Mouse (Mus musculus) brown adipose tissue, adult 24 weeks (tissue): ENCODE data around the gene Aif1l. TPM values are rescaled to one million over a fixed set of nuclear protein-coding genes. Genes with fewer than 3 reads are reported as not detected.

Experiments used
- H3K27ac ChIP-seq: fragments of 200-500 bp; replicated peaks from 2 replicates; pipeline ENCODE4 v1.5.1; 2012; ENCODE audit warnings: low read depth, mild to moderate bottlenecking, low read length
- H3K4me1 ChIP-seq: fragments of 200-500 bp; 2 replicates; pipeline ENCODE4 v1.6.1; 2012; ENCODE audit warnings: low read length, mixed read lengths; ENCODE audit not compliant: control insufficient read depth, insufficient read depth, insufficient read length
- H3K4me3 ChIP-seq: fragments of 200-500 bp; 2 replicates; pipeline ENCODE4 v1.5.1; 2012; ENCODE audit warnings: low read depth, mild to moderate bottlenecking, low read length, moderate library complexity; ENCODE audit not compliant: insufficient read depth
- polyA plus RNA-seq: library from polyadenylated mRNA; stranded (reverse); fragments of >200 nt; gene quantifications from 2 replicates; pipeline ENCODE4 v1.2.4, GENCODE M21; 2012; ENCODE audit not compliant: missing spikeins, insufficient read depth, insufficient read length

The Aif1l gene
- polyA plus RNA-seq, 1 experiment = 4.4 TPM

GRCm38 (mm10) chr2:31962501-31963224 lies 12.7 kb downstream of the Aif1l start:
- Histone ChIP-seq H3K27ac (no peak overlapping the region), H3K4me1 (no peaks in the 10 kb centered on the region)

DNA sequence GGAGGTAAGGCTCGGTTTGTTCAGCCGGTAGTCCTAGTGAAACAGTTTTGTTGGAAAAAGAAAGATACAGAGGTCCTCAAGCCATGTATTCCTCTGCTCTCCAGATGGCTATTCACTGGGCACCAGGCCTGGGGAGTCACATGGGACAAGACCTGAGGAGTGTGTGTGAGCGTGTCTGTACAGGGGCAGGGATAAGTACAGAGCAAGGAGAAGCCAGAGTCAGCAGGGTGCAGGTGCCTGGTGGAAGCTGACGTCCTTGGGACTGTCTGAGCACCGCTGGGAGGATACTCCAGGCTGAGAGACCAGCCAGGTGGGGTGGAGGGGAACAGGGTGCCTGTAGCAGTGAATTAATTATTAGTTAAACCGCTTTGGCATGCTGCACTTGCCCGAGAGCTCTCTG lies 13.6 kb downstream of the Aif1l start:
- Histone ChIP-seq H3K4me1 (no peaks in the 10 kb centered on the region), H3K27ac (no peak overlapping the region), H3K4me3 (no peak overlapping the region)

More at GRCm38 (mm10) chr2:31962501-31963224, 12.7 kb downstream of the Aif1l start:
- no peak overlapping the region for H3K4me3 ChIP-seq

DNA sequence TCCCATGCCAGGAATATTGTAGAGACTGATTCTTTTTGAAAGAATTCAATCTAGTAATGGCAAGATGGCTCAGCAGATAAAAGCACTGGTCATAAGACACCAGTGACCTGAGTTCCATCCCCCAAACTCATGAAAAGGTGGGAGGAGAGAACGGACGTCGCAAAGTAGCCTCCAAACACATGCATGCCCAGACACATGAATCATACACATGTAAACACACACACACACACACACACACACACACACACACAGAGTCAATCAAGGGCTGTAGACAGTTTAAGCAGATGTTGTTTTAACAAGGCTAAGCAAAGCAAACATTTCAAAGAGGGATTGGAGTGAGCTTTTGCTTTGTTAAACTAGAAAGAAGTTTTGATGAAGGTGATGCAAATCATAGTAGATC lies 14.3 kb downstream of the Aif1l start:
- Histone ChIP-seq H3K4me3 (no peak overlapping the region), H3K4me1 (no peaks in the 10 kb centered on the region), H3K27ac (no peak overlapping the region)

DNA sequence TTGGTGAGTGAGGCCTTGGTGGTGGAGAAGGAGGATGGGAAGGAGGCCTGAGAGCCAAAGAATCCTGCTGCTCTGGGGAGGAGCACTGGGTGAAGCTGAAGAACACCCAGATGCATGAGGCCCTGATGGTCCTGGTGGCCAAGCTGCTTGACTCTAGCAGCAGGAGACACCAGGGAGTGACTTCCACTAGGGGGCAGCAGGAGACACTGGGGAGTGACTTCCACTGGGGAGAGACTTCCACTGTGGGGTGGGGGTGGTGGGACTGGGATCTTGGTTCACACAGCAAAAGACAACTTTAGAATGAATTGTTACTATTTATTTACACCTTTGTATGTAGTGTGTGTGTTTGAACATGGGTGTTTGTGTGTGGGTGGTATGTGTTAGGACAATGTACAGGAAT lies 15.2 kb downstream of the Aif1l start:
- Histone ChIP-seq H3K4me1 (no peaks in the 10 kb centered on the region), H3K4me3 (no peak overlapping the region), H3K27ac (no peak overlapping the region)

DNA sequence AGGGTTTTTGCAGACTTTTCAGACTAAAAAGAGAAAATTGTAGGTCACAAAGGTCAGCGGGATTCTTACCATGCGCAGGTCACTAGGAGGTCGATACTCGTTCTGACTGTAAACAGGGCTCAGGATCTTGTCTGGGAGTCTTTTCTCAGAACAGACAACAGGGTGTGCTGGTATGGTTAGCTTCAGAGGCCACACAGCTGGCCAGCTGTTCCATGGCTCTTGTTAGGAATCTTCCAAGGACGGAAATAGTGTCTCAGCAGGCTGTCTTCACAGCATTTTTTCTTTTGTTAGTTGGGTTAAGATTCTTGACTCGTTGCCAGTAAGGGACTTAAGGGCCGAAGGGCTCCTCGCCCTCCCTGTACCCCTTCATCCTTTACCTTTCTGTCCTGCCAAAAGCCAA lies 16.9 kb downstream of the Aif1l start:
- no peak overlapping the region for H3K4me3 ChIP-seq
- H3K4me1 ChIP-seq = no peaks in the 10 kb centered on the region
- H3K27ac ChIP-seq = no peak overlapping the region

DNA sequence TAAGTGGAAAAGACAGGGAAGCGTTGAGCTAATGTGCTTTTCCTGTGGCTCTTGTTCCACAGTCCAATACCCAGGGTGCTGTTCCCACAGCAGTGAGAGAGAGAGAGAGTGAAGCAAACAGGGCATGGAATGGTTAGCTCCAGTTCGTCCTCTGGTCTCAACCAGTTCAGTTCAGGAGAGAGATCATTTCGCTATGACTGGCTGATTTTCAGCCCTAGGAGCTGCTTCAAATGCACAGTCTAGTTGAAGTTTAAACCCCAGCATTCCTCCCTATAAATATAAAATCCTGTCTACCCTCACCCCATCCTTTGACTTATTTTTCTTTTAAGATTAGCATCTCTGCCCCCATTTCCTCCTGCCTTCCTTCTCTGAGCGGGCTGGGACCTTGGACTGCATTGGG lies 22.6 kb downstream of the Aif1l start:
- no peak overlapping the region for H3K4me3 ChIP-seq
- H3K4me1 ChIP-seq = no peaks in the 10 kb centered on the region; the same call in 1 of the 2 replicates
- no peak overlapping the region for H3K27ac ChIP-seq

DNA sequence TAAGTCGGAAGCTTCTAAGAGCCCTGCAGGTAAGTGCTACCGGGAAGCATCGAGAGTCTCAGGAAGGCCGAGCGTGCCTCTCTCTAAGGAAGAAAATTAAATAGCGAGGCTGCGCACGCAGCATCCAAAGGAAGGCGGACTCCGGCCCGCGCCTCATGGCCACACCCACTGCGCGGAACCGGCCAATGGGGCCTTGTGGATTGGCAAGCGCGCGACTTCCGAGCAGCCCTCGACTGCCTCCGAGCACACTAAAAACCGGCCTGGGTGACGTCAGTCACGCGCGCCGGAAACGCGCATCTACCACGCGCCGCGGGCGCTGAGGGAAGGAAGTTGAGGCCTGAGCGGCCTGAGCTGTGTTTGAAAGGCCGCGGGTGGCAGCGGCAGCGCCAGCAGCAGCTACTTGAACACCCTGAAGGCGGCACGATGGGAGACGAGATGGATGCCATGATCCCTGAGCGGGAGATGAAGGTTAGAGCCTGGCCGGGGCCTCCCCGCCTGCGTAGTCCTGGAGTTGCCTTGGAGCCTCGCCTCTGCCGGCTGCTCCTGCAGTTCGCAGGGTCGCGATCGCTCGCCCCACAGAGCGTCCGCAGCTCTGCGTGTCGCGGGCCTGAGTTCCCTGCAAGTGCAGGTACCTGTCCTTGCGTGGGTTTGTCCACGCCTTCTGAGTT lies 24.3 kb downstream of the Aif1l start, which contains the start of gene Nup214:
Nup214 (plus strand) TSS at position 296 of the 668 bp plus-strand sequence.
- peak within 1 kb of the TSS; percentile 76 for H3K4me3 ChIP-seq

GRCm38 (mm10) chr2:31974809-31975371 lies 25.0 kb downstream of the Aif1l start:
- Histone ChIP-seq H3K4me3 (peak overlapping the region; percentile 76), H3K4me1 (no peaks in the 10 kb centered on the region; the same call in 1 of the 2 replicates), H3K27ac (no peak overlapping the region)

More for the DNA sequence above, 24.3 kb downstream of the Aif1l start, which contains the start of gene Nup214:
- H3K4me1 ChIP-seq = no peaks in the 10 kb centered on the region; the same call in 1 of the 2 replicates
- peak within 1 kb of the TSS; percentile 31; the same call in 1 of the 2 replicates for H3K27ac ChIP-seq

- Histone ChIP-seq H3K27ac (no peak overlapping the region), H3K4me3 (no peak overlapping the region), H3K4me1 (no peaks in the 10 kb centered on the region)
These were observed 37.8 kb downstream of the Aif1l start for GRCm38 (mm10) chr2:31987774-31988173.

- no peaks in the 10 kb centered on the region for H3K4me1 ChIP-seq
- H3K27ac ChIP-seq = no peak overlapping the region
- H3K4me3 ChIP-seq = no peak overlapping the region
These were observed 41.0 kb downstream of the Aif1l start for GRCm38 (mm10) chr2:31990961-31991360.

DNA sequence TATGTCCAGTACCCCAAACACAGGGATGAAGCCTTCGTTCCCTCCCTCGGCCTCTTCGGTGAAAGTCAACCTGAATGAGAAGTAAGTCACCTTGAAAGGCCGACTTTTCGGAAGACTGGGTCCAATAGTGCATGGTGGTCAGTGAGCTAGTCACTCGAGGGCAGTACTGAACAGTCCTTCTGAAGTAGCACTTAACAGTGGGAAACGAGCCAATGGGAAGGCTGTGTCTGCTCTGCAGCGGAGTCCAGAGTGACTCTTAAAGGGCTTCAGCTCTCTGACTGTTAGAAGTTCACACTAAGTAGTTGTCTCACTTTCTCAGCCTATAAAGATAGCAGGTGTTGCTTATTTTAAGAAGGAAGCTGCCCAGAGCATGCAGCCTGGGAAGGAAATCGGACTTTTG lies 45.0 kb downstream of the Aif1l start:
- Histone ChIP-seq H3K4me1 (no peaks in the 10 kb centered on the region), H3K27ac (no peak overlapping the region)

DNA sequence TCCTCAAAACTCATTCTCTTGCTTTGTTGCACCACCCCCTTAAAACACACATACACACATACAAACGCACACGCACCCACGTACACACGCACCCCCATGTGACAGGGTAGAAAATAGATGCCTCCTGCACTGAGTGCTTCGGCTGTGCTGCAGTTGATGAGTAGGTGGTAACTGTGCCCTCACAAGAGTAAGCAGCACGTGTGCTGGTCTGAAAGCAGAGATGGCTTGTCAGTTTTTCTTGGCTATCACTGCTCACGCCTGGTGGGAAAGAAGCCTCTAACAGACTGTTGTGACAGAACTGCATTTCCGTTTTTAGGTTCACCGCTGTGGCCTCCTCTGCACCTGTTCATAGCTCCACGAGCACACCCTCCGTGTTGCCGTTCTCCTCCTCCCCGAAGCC lies 46.1 kb downstream of the Aif1l start:
- no peaks in the 10 kb centered on the region for H3K4me1 ChIP-seq
- no peak overlapping the region for H3K27ac ChIP-seq

More for the DNA sequence above, 45.0 kb downstream of the Aif1l start:
- no peak overlapping the region for H3K4me3 ChIP-seq

GRCm38 (mm10) chr2:31997539-31997938 lies 47.6 kb downstream of the Aif1l start:
- H3K27ac ChIP-seq = no peak overlapping the region
- no peaks in the 10 kb centered on the region for H3K4me1 ChIP-seq
- no peak overlapping the region for H3K4me3 ChIP-seq

More for the DNA sequence above, 46.1 kb downstream of the Aif1l start:
- H3K4me3 ChIP-seq = no peak overlapping the region

- Histone ChIP-seq H3K27ac (no peak overlapping the region), H3K4me3 (no peak overlapping the region), H3K4me1 (no peaks in the 10 kb centered on the region)
These were observed 48.5 kb downstream of the Aif1l start for GRCm38 (mm10) chr2:31998443-31998842.

GRCm38 (mm10) chr2:32008311-32008710 lies 58.4 kb downstream of the Aif1l start:
- no peak overlapping the region for H3K27ac ChIP-seq
- no peaks in the 10 kb centered on the region for H3K4me1 ChIP-seq
- H3K4me3 ChIP-seq = no peak overlapping the region
